Mouse (Mus musculus): ENCODE results near the gene Amn1. TPM values are rescaled to one million over a fixed set of nuclear protein-coding genes. Genes with fewer than 3 reads are reported as not detected.
"Not testable (repeated sequence)": the region's sequence is repeated elsewhere in the genome, so short reads cannot be mapped to it uniquely, and the experiment has no call there.

The Amn1 gene
- polyA plus RNA-seq, 1 experiment, result 7.8 TPM

- no peak overlapping the region for H3K4me3 ChIP-seq (ENCODE audit: insufficient read depth, poor library complexity, severe bottlenecking)
- no peaks in the 10 kb centered on the region for H3K79me3 ChIP-seq (ENCODE audit: low read depth)
- no peak overlapping the region for H3ac ChIP-seq (ENCODE audit: control insufficient read depth, insufficient read length, low read depth)
- H3K79me2 ChIP-seq (ENCODE audit: control insufficient read depth, insufficient read depth), result no peaks in the 10 kb centered on the region
- H3K36me3 ChIP-seq (ENCODE audit: control insufficient read depth, insufficient read depth), result peaks cover 57% of the 10 kb centered on the region
- no peaks in the 10 kb centered on the region for H3K27me3 ChIP-seq (ENCODE audit: control insufficient read depth, insufficient read depth, insufficient read length)
- TF ChIP-seq MYOG (IDR thresholded peaks at IDR 0.05; ENCODE audit: control insufficient read depth, extremely low read depth, insufficient read length), result no peak
- TF ChIP-seq CTCF (IDR thresholded peaks at IDR 0.05; ENCODE audit: control insufficient read depth, insufficient read depth, insufficient read length), result no peak
- no peak for TF ChIP-seq USF1 (IDR thresholded peaks at IDR 0.05; ENCODE audit: low read depth)
- TF ChIP-seq MAX (IDR thresholded peaks at IDR 0.05), result no peak
- no peak for TF ChIP-seq FOSL1 (IDR thresholded peaks at IDR 0.05; ENCODE audit: insufficient read depth, low read length, poor library complexity, severe bottlenecking)
These were observed 20.1 kb downstream of the Amn1 start for GRCm38 (mm10) chr6:149168436-149168835.

- Histone ChIP-seq H3ac (ENCODE audit: control insufficient read depth, insufficient read length, low read depth) (no peak overlapping the region), H3K79me3 (ENCODE audit: low read depth) (no peaks in the 10 kb centered on the region), H3K36me3 (ENCODE audit: control insufficient read depth, insufficient read depth) (peaks cover 59% of the 10 kb centered on the region)
These were observed 20.8 kb downstream of the Amn1 start for GRCm38 (mm10) chr6:149167672-149168071.

DNA sequence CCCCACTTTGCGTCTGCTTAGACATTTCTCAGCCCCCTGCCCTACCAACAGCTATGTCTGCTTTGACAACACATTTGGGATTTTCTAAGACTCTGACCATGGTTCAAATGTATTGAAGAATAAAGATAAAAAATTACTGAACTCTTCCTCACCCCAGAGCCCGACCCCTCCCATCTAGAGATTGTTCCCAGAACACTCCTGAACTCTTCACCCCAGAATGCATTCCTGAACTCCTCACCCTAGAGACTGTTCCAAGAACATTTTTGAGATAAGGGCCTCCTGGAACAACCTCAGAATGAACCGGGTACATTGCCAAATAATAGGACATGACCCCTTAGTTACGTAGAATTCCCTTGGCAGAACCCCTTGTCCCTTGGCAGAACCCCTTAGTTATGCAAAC lies 21.5 kb downstream of the Amn1 start:
- H3K4me3 ChIP-seq (ENCODE audit: insufficient read depth, poor library complexity, severe bottlenecking); H3ac ChIP-seq (ENCODE audit: control insufficient read depth, insufficient read length, low read depth); H3K79me2 ChIP-seq (ENCODE audit: control insufficient read depth, insufficient read depth); H3K79me3 ChIP-seq (ENCODE audit: low read depth); H3K27me3 ChIP-seq (ENCODE audit: control insufficient read depth, insufficient read depth, insufficient read length): not testable (repeated sequence)
- H3K36me3 ChIP-seq (ENCODE audit: control insufficient read depth, insufficient read depth), result peaks cover 59% of the 10 kb centered on the region

More at GRCm38 (mm10) chr6:149167672-149168071, 20.8 kb downstream of the Amn1 start:
- no peak for TF ChIP-seq CEBPB (IDR thresholded peaks at IDR 0.05; ENCODE audit: low read depth)
- TF ChIP-seq USF1 (IDR thresholded peaks at IDR 0.05; ENCODE audit: low read depth), result no peak
- no peak for TF ChIP-seq MAX (IDR thresholded peaks at IDR 0.05)
- no peak for TF ChIP-seq MYOD1 (IDR thresholded peaks at IDR 0.05; ENCODE audit: control insufficient read depth, insufficient read length, low read depth)
- no peak for TF ChIP-seq MYOG (IDR thresholded peaks at IDR 0.05; ENCODE audit: control insufficient read depth, extremely low read depth, insufficient read length)
- no peak for TF ChIP-seq FOSL1 (IDR thresholded peaks at IDR 0.05; ENCODE audit: insufficient read depth, low read length, poor library complexity, severe bottlenecking)
- TF ChIP-seq CTCF (IDR thresholded peaks at IDR 0.05; ENCODE audit: control insufficient read depth, insufficient read depth, insufficient read length), result no peak
- Histone ChIP-seq H3K27me3 (ENCODE audit: control insufficient read depth, insufficient read depth, insufficient read length) (no peaks in the 10 kb centered on the region), H3K79me2 (ENCODE audit: control insufficient read depth, insufficient read depth) (no peaks in the 10 kb centered on the region), H3K4me3 (ENCODE audit: insufficient read depth, poor library complexity, severe bottlenecking) (no peak overlapping the region)

DNA sequence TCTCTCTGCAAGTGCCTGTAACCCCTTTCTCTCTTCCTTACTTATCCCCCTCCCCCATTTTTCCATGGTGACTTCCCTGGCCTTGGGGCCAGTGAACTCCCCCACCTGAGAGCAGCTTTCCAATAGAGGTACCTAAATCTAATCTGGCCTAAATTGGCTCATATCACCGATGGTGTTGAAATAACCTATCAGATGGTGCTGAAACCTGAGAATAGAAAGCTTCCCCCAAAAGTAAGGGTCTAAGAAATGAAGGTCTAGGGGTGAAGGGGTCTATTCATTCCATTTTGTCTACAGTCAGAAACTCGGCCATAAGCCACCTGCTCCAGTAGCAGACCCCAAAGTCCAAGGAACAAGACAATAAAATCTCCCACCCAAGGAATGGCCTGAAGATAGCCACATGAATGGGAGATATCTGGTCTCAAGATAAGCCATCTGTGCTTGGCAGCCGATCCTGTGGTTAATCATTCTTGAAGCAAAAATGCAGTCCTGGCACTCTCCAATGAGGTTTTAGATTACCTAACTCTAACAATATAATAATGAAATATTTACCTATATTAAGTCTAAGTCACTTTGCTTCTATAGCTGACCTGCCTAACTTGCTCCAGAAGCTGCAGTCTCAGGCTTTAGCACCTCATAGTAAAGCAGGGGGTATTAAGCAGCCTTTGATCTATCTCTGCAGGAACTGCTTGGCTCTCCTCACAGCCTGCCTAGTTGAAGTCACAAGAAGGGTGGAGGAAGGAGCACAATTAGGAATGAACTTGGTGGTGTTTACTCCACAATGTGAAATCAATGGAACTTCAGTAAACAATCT lies 33.3 kb downstream of the Amn1 start:
- TF ChIP-seq MYOD1 (IDR thresholded peaks at IDR 0.05; ENCODE audit: control insufficient read depth, insufficient read length, low read depth), result no peak
- no peak for TF ChIP-seq MAX (IDR thresholded peaks at IDR 0.05)
- no peak for TF ChIP-seq FOSL1 (IDR thresholded peaks at IDR 0.05; ENCODE audit: insufficient read depth, low read length, poor library complexity, severe bottlenecking)
- TF ChIP-seq CTCF (IDR thresholded peaks at IDR 0.05; ENCODE audit: control insufficient read depth, insufficient read depth, insufficient read length), result no peak
- TF ChIP-seq USF1 (IDR thresholded peaks at IDR 0.05; ENCODE audit: low read depth), result no peak
- H3K79me3 ChIP-seq (ENCODE audit: low read depth), result no peaks in the 10 kb centered on the region
- no peaks in the 10 kb centered on the region for H3K27me3 ChIP-seq (ENCODE audit: control insufficient read depth, insufficient read depth, insufficient read length)
- H3ac ChIP-seq (ENCODE audit: control insufficient read depth, insufficient read length, low read depth), result no peak overlapping the region
- H3K36me3 ChIP-seq (ENCODE audit: control insufficient read depth, insufficient read depth), result peaks cover 9% of the 10 kb centered on the region
- H3K4me3 ChIP-seq (ENCODE audit: insufficient read depth, poor library complexity, severe bottlenecking), result no peak overlapping the region
- H3K79me2 ChIP-seq (ENCODE audit: control insufficient read depth, insufficient read depth), result no peaks in the 10 kb centered on the region

DNA sequence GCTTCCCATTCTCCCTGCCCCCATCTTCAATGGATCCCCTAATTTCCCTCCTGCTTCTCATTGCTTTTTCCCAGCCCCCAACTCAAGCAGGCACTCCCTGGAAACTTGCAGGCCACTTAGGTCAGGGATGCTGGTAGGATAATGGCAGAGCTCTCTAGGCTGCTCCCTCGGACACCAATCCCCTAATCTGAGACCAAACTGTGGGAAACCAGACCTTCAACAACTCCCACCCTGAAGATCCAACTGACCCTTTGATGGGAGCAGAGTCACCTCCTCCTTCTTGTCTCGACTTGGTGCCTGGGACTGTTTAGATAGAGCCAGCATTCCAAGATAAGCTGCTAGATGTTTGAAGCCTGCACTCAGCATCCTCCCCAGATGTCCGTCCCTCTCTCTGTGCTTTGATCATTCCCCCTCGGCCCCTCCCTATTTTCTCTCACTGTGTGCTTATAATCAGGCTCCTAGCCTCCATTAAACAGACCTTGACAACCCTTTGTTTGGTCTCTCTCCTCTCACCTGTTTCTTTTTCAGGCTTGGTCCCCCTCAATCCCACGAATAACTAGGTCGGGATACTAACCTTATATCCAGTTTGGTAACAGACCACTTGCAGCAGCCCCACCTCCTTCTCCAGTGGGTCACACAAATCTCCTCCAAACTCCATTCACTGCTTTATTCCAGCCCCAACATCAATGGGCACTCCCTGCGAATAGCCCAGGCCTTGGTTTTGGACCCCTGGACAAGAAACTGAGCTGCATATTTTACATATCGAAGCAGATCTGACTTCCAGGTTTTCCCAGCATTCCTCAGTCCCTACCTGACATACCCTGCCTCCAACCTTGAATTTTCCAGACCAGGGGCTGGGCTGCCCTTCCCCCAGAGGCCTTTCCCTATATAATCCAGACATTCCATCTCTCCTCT lies 34.1 kb downstream of the Amn1 start:
- no peak overlapping the region for H3ac ChIP-seq (ENCODE audit: control insufficient read depth, insufficient read length, low read depth)
- no peak overlapping the region for H3K4me3 ChIP-seq (ENCODE audit: insufficient read depth, poor library complexity, severe bottlenecking)
- no peaks in the 10 kb centered on the region for H3K27me3 ChIP-seq (ENCODE audit: control insufficient read depth, insufficient read depth, insufficient read length)
- H3K79me3 ChIP-seq (ENCODE audit: low read depth), result no peaks in the 10 kb centered on the region
- no peak for TF ChIP-seq MYOG (IDR thresholded peaks at IDR 0.05; ENCODE audit: control insufficient read depth, extremely low read depth, insufficient read length)
- no peaks in the 10 kb centered on the region for H3K79me2 ChIP-seq (ENCODE audit: control insufficient read depth, insufficient read depth)
- peaks cover 9% of the 10 kb centered on the region for H3K36me3 ChIP-seq (ENCODE audit: control insufficient read depth, insufficient read depth)

All from C2C12 (cell line).